Mouse (Mus musculus): Measurements from ENCODE around the gene Ncapd3.

GRCm38 (mm10) chr9:27006866-27007265 is 23.1 kb upstream of the Ncapd3 start:
- TF ChIP-seq CTCF (IDR thresholded peaks at IDR 0.05; ENCODE audit: low read depth, low read length) = no peak
- no peak for TF ChIP-seq POLR2A (IDR thresholded peaks at IDR 0.05; ENCODE audit: extremely low read depth, insufficient read depth, low read length)
